Mouse (Mus musculus) heart, postnatal 14 days (tissue): ENCODE data around the gene Pom121. TPM values are rescaled to one million over a fixed set of nuclear protein-coding genes. Genes with fewer than 3 reads are reported as not detected.

Experiments used
- DNase-seq, 2 experiments: peaks; one replicate each; pipeline ENCODE4 v3.0.0; 2021 to 2022
- intact Hi-C: fragments of 180-260 bp; cut with DNase I; formaldehyde crosslinking; loops from one replicate; pipeline ENCODE4 v1.15.1; 2025
- long read RNA-seq, 2 experiments: library from polyadenylated mRNA; stranded (forward); transcript quantifications; one replicate each; pipeline ENCODE4 v2.0.0; 2021
- total RNA-seq, 2 experiments: library from RNA; stranded (reverse); gene quantifications; 2 replicates each; pipeline ENCODE4 v1.2.3; 2021

Gene Pom121
- 10 to 100 TPM; 15.8 to 18.2 TPM for total RNA-seq
- long read RNA-seq, experiment 1, full-length matches to known transcripts: 1 of 10 reads
- long read RNA-seq, experiment 1, partial matches to known transcripts: 7 of 10 reads
- long read RNA-seq, experiment 1, other reads (novel, unspliced or antisense): 2 of 10 reads
- long read RNA-seq, experiment 2, full-length matches to known transcripts: 2 of 13 reads
- long read RNA-seq, experiment 2, partial matches to known transcripts: 9 of 13 reads
- long read RNA-seq, experiment 2, other reads (novel, unspliced or antisense): 2 of 13 reads

GRCm38 (mm10) chr5:135394004-135394823 lies at the start of gene Pom121:
Gene Pom121 (minus strand): TSS chr5:135394546.
- intact Hi-C loops: loop anchor here (5.0 kb wide), 1 partner anchor 383 kb away; the partner anchor contains the start of genes Mdh2 and Styxl1
- peak; percentile 87 for DNase-seq

GRCm38 (mm10) chr5:135442430-135442829 lies 48.1 kb upstream of the Pom121 start:
- intact Hi-C loops: no loop called here
- no peak for DNase-seq

- DNase-seq: no peak
- intact Hi-C loops: no loop called here
Observed at GRCm38 (mm10) chr5:135435039-135435438, 40.7 kb upstream of the Pom121 start.

GRCm38 (mm10) chr5:135433861-135434260 lies 39.5 kb upstream of the Pom121 start:
- intact Hi-C loops: no loop called here
- no peak for DNase-seq

- DNase-seq: peak in 1 of 2 experiments; percentile 12
Observed at GRCm38 (mm10) chr5:135431111-135431510, 36.8 kb upstream of the Pom121 start.

GRCm38 (mm10) chr5:135428786-135429185 lies 34.4 kb upstream of the Pom121 start:
- intact Hi-C loops: loop anchor here (2.0 kb wide), 1 partner anchor 66 kb away; no protein-coding TSS in a partner anchor
- peak in 1 of 2 experiments; percentile 11 for DNase-seq

More at GRCm38 (mm10) chr5:135431111-135431510, 36.8 kb upstream of the Pom121 start:
- intact Hi-C loops: no loop called here

- DNase-seq: no peak
- intact Hi-C loops: no loop called here
Observed at GRCm38 (mm10) chr5:135410266-135410665, 15.9 kb upstream of the Pom121 start.

GRCm38 (mm10) chr5:135408114-135408513 lies 13.8 kb upstream of the Pom121 start:
- intact Hi-C loops: no loop called here
- no peak for DNase-seq

- intact Hi-C loops: no loop called here
Observed at GRCm38 (mm10) chr5:135405437-135405836, 11.1 kb upstream of the Pom121 start.

GRCm38 (mm10) chr5:135404623-135405022 lies 10.3 kb upstream of the Pom121 start:
- intact Hi-C loops: loop anchor here (5.0 kb wide), 2 partner anchors 143 to 213 kb away; partner anchors contain the start of gene Hip1
- DNase-seq: peak; percentile 9 to 14

More at GRCm38 (mm10) chr5:135405437-135405836, 11.1 kb upstream of the Pom121 start:
- DNase-seq: no peak

GRCm38 (mm10) chr5:135400244-135400643 lies 5.9 kb upstream of the Pom121 start:
- peak; percentile 84 to 92 for DNase-seq
- intact Hi-C loops: loop anchor here (2.0 to 5.0 kb wide), 3 partner anchors 95 to 217 kb away; partner anchors contain the start of gene Hip1

- DNase-seq: no peak
- intact Hi-C loops: loop anchor here (5.0 kb wide), 1 partner anchor 363 kb away; no protein-coding TSS in a partner anchor
Observed at GRCm38 (mm10) chr5:135399382-135399781, 5.0 kb upstream of the Pom121 start.

GRCm38 (mm10) chr5:135395826-135396225 lies 1.5 kb upstream of the Pom121 start:
- intact Hi-C loops: loop anchor here (5.0 kb wide), 1 partner anchor 366 kb away; no protein-coding TSS in a partner anchor
- peak; percentile 26 to 48 for DNase-seq

- no peak for DNase-seq
- intact Hi-C loops: no loop called here
Observed at GRCm38 (mm10) chr5:135383771-135384170, 10.6 kb downstream of the Pom121 start.

- intact Hi-C loops: no loop called here
Observed at GRCm38 (mm10) chr5:135382746-135383145, 11.6 kb downstream of the Pom121 start.

GRCm38 (mm10) chr5:135381356-135381925 lies 12.9 kb downstream of the Pom121 start:
- peak in 1 of 2 experiments; percentile 24 for DNase-seq
- intact Hi-C loops: no loop called here

More at GRCm38 (mm10) chr5:135382746-135383145, 11.6 kb downstream of the Pom121 start:
- no peak for DNase-seq

- intact Hi-C loops: no loop called here
- no peak for DNase-seq
Observed at GRCm38 (mm10) chr5:135380681-135381080, 13.7 kb downstream of the Pom121 start.

GRCm38 (mm10) chr5:135376341-135376740 lies 18.0 kb downstream of the Pom121 start:
- intact Hi-C loops: no loop called here
- DNase-seq: no peak

- DNase-seq: peak; percentile 34 to 43
- intact Hi-C loops: no loop called here
Observed at GRCm38 (mm10) chr5:135375167-135375566, 19.2 kb downstream of the Pom121 start.

GRCm38 (mm10) chr5:135373601-135374000 lies 20.7 kb downstream of the Pom121 start:
- intact Hi-C loops: no loop called here
- no peak for DNase-seq

GRCm38 (mm10) chr5:135371195-135371594 lies 23.2 kb downstream of the Pom121 start:
- intact Hi-C loops: no loop called here
- no peak for DNase-seq
